Mouse (Mus musculus) retina, postnatal 1 day (tissue): ENCODE measurements around the gene Eva1b.
A peak's percentile ranks its signal among the peaks of the same experiment; 100 is the strongest.

Source experiments
- DNase-seq: peaks from one replicate; pipeline ENCODE4 v3.0.0-alpha.2; 2012

Gene Eva1b

DNA sequence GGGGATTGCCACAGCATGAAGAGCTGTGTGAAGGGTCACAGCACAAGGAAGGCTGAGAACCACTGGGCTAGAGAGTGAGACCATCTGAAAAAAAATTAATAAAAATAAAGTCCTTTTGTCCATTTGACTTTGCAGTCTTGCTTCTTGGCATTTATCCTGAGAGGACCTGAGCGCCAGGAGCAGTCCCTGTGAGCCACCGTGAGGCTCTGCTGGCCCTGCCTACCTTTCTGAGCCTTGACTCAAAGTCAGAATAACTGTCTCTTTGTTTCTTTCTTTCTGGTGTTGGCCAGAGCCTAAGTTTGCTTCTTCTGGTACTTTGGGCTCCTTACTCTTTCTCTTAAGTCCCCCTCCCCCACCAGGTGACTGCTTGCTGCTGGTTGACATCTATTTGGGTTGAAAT lies 27.0 kb upstream of the Eva1b start:
- no peak for DNase-seq

DNA sequence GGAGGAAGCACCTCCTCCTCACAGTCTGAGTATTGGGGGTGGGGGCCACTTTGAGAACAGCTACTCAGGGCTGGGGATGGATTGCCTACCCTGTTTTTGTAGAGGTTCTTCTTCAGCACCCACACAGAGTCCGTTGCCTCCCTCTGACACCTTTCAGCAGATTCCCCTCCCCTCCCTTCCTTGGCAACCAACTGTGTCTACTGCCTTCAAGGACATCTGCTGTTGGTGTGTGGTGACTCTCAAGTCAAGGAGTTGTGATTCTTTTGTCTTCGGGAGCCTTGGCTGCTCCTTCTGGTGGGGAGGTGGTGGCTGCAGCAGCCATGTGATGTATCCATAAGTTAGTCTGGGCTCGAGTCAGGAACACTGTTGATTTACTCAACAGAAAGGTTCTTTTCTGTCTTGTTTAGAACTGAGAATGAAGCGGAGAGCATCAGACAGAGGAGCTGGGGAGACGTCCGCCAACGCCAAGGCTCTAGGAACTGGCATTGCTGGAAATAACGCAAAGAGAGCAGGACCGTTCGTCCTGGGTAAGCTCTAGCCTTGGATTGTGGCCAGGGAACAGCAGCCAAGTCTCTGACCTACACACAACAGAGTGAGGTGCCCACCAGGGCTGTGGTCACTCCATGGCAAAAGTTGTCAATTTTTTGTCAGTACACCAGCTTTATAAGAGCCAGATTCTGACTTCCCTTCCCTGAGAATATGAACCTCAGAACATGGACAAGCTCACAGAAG lies 24.1 kb upstream of the Eva1b start:
- no peak for DNase-seq

- DNase-seq, result no peak
Measured at GRCm38 (mm10) chr4:126130502-126130901, 17.0 kb upstream of the Eva1b start.

DNA sequence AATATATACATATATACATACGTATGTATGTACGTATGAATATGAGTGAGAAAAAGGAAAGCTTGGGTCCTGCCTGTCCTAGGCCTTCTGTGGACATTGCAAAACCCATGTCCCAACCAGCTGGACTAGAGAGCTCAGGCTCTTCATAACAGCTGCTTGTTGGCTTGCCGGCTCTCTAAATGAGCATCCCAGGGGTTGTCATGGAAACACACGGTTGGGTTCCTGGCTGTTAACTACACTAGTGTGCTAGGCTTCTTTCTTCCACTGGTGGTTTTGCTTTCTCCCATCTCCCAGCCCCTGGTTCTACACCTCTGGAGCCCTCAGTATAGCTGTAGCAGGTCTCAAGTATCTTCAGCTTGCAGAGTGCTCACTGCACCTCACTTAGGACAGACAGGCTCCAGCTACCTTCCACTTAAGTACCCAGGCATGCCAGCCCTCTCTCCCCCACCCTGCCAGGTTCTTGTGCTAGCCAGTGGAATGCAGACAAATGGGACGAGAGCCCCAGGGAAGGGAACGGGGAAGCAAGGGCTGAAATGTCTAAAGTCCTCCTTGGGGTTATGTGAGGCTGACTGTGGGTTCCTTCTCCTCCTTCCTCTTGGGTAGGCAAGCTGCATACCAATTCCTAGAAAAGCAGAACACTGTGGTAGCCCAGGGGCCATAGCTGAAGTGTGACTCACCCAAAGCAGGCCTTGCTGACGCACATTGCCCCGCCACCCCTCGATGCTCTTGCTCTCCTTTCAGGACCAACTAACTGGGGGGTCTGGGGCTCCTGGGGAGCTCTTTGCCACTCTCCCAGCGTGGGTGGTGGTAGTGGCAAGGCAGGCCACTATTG lies 16.0 kb upstream of the Eva1b start:
- DNase-seq, result peak; percentile 41

DNA sequence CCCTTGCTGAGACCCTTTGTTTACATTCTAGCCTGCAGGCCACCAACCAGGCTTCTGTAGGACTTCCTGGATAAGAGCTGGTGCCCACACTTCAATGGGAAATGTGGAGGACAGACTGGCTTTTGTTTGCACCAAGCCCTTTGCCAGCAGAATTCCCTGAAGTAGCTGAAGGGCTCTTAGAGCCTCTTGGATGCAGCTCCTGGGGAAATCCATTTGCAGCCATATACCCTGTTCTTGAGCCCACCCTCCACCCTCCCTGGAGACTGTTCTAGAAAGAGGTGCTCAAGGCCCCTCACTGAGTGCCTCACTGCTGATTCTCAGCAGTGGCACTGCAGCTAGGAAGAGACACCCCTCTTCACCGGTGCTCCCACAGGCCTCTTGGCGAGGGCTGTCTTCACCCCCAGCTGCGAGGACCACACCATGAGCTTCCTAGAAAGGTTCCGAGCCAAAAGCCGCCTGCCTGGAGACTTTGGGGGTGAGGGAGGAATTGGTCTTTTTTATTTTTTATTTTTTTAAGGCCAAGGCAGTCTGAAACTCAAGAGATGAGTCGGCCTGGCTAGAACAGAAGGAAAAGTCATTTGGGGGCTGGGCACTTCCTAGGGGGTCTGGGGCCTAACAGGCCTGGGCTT lies 14.8 kb upstream of the Eva1b start:
- DNase-seq, result no peak

GRCm38 (mm10) chr4:126134236-126134635 lies 13.3 kb upstream of the Eva1b start:
- no peak for DNase-seq

- no peak for DNase-seq
Measured at GRCm38 (mm10) chr4:126134639-126135038, 12.9 kb upstream of the Eva1b start.

- DNase-seq, result no peak
Measured at GRCm38 (mm10) chr4:126137773-126138172, 9.8 kb upstream of the Eva1b start.

DNA sequence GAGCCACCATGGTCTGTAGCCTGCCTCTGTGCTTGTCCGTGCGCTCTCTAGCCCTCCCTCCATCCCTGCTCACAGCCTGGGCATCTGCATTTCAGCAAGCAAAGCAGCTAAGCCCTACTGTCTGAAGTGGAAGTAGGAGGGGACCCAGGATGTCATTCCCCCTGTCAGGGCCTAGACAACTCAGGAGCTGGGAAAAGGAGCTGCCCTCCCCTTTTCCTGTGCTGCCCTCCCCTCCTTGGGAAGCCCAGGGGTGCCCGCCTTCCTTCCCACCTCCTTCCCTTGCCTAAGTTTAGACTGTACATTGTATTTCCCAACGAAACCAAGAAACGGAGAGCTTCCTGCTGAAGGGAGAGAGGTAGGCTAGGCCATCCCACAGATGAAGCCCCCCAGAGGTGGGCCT lies 6.5 kb upstream of the Eva1b start:
- DNase-seq, result no peak

- DNase-seq, result no peak
Measured at GRCm38 (mm10) chr4:126145396-126145795, 2.1 kb upstream of the Eva1b start.

- DNase-seq, result no peak
Measured at GRCm38 (mm10) chr4:126146974-126147532, 491 bp upstream of the Eva1b start.

DNA sequence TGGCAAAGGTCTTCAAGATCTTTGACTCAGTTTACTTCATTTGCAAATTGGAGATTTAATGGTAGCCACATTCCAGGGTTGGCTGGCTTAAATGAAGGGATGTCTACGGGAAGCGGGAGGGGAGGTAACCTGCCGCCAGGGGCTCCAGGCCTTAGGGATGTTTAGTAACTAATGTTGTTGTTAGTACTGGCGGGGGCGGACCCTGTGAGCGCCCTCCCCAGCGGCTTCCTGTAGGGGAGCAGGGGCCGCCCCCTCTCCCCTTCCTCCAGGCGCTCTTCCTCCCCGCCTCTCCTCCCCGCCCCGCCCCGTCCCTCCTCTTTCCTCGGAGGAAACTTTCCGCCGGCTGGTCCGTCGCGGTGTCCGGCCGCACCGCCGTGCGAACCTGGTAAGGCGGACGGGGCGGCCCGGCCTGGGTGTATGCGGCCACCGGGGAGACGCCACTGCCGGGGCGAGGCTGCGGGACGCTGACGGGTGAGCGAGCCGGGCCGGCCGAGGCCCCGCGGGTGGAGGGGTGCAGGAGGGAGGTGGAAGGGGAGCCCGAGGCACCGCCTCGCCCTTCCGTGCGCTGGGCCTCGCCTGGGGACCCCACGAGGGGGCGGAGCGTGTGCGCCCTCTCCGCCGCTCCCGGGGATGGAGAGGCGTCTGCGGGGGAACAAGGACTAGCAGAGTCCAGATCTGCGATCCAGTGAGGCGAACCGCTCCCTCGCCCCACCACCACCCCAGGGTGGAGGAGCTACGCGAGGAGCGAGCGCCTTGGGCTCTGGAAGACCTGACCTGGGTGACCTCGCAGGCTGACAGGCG lies 817 bp downstream of the Eva1b start:
- peak; percentile 55 for DNase-seq

DNA sequence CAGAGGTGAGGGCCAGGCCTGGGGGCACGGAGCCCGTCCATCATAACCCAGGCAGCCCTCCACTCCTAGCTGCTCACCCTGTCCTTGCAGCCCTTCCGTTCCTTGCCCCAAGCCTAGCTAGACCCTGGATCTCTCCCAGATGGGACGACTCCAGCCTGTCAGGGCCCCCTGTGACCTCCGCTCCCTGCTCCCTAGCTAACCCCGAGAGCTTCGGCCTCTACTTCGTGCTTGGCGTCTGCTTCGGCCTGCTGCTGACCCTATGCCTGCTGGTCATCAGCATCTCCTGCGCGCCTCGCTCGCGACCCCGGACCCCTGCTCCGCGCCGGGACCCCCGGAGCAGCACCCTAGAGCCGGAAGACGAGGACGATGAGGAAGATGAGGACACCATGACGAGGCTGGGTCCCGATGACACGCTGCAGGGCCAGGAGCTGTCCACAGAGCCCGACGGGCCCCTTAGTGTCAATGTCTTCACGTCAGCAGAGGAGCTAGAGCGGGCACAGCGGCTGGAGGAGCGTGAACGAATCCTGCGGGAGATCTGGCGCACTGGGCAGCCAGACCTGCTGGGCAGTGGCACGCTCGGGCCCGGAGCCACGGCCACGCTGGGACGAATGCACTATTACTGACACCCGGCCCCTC lies 1.6 kb downstream of the Eva1b start:
- peak; percentile 58 for DNase-seq

DNA sequence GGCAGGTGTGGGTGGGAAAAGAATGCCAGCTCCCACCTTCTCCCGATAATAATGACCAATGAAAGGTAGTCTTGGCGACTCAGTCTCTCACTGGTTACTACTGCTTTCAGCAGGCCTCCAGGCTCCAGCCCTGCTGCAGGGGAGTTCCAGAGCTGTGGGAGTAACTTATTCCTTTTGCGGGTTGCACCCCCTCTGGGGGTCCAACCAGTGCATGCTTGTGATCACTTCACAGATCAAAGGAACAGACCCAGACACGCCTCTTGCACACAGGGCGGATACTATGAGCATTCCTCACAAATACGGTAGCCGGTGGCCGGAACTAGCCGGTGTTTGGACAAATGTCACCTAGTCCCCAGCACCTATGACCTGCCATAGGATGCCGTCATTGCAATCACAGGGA lies 2.3 kb downstream of the Eva1b start:
- no peak for DNase-seq

- DNase-seq, result no peak
Measured at GRCm38 (mm10) chr4:126150297-126150948, 2.9 kb downstream of the Eva1b start.

DNA sequence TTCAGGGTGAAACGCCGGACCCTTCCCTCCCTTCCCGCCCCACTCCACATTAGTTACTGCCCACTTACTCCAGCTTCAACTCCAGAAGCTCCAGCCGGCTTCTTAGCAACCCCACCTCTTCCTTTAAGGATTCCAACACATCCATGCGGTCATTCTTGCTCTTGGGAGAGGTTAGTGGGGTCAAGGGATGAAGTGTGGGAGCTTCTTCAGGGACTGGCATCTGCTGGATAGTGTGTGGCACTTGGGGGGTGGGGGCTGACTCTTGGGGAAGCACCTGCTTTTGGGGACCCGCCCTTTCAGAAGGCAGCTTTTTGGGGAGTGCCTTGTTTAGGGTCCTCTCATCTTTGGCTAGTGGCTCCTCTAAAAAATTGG lies 3.4 kb downstream of the Eva1b start:
- DNase-seq, result no peak

DNA sequence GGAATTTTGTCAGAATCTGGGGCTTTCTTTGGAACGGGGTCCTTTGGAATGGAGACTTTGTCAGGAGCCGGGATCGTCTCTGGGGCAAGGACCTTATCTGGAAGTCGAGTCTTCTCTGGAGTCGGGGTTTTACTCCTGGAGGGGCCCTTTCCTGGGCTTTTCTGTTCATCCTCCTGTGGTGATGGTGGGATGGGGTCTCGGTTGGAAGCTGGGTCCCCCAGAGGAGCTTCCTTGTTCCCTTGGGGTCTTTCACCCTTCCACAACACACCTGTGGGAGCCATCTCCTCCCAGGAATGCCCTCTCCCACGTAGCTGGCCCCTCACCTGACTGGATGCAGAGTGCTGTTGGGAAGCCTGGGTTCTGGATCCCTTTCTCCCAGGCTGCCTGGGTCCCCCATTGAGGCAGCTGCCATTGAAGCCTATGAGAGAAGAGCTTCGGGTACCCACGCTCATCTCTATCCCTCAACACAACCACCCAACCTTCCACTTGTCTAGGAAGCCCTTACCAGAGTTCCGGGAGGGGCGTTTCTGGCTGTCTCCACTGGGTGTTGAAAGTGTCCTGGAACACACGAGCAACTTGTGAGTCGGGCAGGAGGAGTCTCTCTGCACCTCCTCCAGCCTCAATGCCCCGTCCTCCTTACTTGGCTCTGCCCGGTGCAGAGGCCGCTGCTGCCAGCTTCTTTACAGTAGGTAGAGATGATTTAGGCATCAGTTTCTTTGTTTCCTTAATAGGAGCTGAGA lies 4.3 kb downstream of the Eva1b start:
- no peak for DNase-seq

- no peak for DNase-seq
Measured at GRCm38 (mm10) chr4:126152864-126153263, 5.3 kb downstream of the Eva1b start.

- no peak for DNase-seq
Measured at GRCm38 (mm10) chr4:126155183-126155582, 7.6 kb downstream of the Eva1b start.

DNA sequence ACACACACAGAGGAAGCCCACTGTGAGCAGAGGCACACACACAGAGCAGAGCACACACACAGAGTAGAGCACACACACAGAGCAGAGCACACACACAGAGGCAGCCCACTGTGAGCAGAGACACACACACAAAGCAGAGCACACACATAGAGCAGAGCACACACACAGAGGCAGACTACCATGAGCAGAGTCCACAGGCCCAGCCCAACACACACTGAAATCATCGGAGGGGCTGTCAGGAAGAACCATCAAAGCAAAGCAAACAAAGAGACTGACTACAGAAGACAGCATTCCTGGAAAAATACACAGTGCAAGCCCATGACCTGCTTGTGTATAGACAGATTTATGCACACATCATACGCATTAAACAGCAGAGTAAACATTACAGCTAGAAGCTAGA lies 8.3 kb downstream of the Eva1b start:
- no peak for DNase-seq

- peak; percentile 17 for DNase-seq
Measured at GRCm38 (mm10) chr4:126156617-126157016, 9.1 kb downstream of the Eva1b start.
